Mouse (Mus musculus) kidney, postnatal 0 days (tissue): ENCODE measurements around the gene Abcc4. TPM values are rescaled to one million over a fixed set of nuclear protein-coding genes. Genes with fewer than 3 reads are reported as not detected.

Source experiments
- ATAC-seq: fragments of 200-750 bp; cut with Nextera tagmentation; replicated peaks from 2 replicates; pipeline ENCODE4 v1.8.0; 2017; ENCODE audit warnings: low read depth, moderate number of reproducible peaks, moderate TSS enrichment, moderate library complexity; ENCODE audit not compliant: low FRiP score
- DNase-seq: peaks from one replicate; pipeline ENCODE4 v3.0.0-alpha.2; 2016; ENCODE audit warnings: low spot score
- H3K27ac ChIP-seq: fragments of 300-500 bp; sonication (generic); 2 replicates; pipeline ENCODE4 v1.5.1; 2014; ENCODE audit warnings: mild to moderate bottlenecking
- H3K27me3 ChIP-seq: fragments of 300-500 bp; sonication (generic); 2 replicates; pipeline ENCODE4 v1.6.1; 2014; ENCODE audit warnings: low read length, mixed read lengths; ENCODE audit not compliant: insufficient read depth
- H3K36me3 ChIP-seq: fragments of 300-500 bp; sonication (generic); 2 replicates; pipeline ENCODE4 v1.6.1; 2014; ENCODE audit warnings: low read length, mixed read lengths; ENCODE audit not compliant: insufficient read depth
- H3K4me1 ChIP-seq: fragments of 300-500 bp; sonication (generic); replicated peaks from 2 replicates; pipeline ENCODE4 v1.6.1; 2014; ENCODE audit warnings: antibody characterized with exemption, low read length, mixed read lengths; ENCODE audit not compliant: insufficient read depth
- H3K4me2 ChIP-seq: fragments of 300-500 bp; sonication (generic); 2 replicates; pipeline ENCODE4 v1.6.1; 2014; ENCODE audit warnings: mild to moderate bottlenecking, low read length, moderate library complexity, mixed read lengths
- H3K4me3 ChIP-seq: fragments of 300-500 bp; sonication (generic); replicated peaks from 2 replicates; pipeline ENCODE4 v1.5.1; 2014; ENCODE audit warnings: low read depth, low read length
- H3K9ac ChIP-seq: fragments of 300-500 bp; sonication (generic); 2 replicates; pipeline ENCODE4 v1.6.1; 2014; ENCODE audit warnings: low read depth, low read length
- H3K9me3 ChIP-seq: fragments of 300-500 bp; sonication (generic); replicated peaks from 2 replicates; pipeline ENCODE4 v1.6.1; 2016; ENCODE audit warnings: low read length, inconsistent platforms, mixed read lengths
- CTCF ChIP-seq: IDR thresholded peaks from 2 replicates; pipeline ENCODE4 v1.5.1; 2016; ENCODE audit warnings: antibody characterized with exemption, low read depth, mild to moderate bottlenecking, moderate library complexity
- WGBS: fragments of 180-500 bp; shearing (Covaris S2); extraction: QIAGEN DNeasy Blood & Tissue Kit; methylation state at CpG from one replicate; pipeline ENCODE4 v1.1.7; 2014; 5-methylcytosine and 5-hydroxymethylcytosine counted together
- polyA plus RNA-seq: library from polyadenylated mRNA; unstranded; fragments of >200 nt; fragmentation: Nextera tagmentation; extraction: Ambion mirVana; gene quantifications from 2 replicates; pipeline ENCODE4 v1.2.1, GENCODE M21; 2015

Gene Abcc4
- polyA plus RNA-seq, 1 experiment from 2014 or later, result 6.9 TPM

DNA sequence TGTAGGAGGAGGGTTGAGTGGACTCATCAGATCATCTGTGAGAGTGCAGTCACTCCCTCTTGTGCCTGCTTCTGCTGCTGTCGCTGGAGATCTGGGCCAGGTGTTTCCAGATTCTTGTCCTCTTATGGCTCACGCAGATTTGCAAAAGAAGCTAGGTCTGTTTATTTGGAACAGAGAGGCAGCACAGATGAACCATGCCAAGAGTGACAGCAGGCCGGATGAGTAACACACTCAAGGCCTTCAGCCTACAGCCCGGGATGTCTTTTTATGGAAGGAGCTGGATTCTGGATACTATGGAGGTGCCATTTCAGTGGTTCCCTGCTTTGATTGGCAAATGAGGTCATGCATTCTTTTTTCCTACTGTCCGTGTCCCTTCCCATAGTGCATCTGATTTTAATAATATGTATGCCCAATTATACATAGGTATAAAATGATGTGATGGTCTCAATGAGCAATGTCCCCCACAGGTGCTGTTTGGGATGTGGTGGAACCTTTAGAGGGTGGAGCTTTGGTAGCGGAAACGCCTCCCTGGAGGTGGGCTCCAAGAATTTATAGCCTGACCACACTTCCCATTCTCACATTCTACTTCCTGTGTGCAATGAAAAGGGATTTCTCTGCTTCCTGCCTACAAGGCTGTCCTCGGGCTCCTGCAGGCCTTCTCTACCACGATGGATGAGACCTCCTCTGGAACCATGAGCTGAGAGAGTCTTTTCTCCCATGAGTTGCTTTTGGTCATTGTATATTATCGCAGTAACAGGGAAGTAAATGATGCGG, 18.1 kb upstream of the Abcc4 start:
- 83% methylated on average over 11 of the region's 11 CpGs for WGBS

DNA sequence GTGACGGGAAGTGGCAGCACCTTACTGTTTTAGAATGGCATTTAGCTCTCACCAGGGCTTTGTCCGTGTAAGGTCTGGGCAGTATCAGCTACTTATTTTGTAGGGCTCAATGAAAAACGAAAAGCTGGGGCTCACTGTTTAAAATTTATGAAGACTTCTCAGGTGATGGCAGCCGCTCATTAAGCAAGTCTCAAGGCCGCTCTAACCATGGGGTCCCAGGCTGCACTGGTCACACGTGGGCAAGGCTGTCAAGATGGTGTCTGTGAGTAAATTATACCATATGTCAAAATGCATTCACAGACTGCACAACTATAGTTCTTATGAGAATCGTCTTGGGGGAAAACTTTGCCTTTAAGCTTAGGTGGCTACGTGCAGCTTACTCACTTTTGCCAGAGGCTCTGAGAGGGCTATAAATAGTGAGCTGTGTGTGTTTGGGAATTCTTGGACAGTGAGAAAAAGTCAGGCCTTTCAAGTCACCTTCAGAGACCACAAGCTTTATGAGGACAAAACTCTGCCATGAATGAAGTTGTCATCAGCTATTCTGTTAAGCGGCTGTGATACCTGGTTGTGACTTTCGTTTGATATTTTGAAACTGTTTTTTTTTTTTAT, 13.7 kb upstream of the Abcc4 start:
- DNase-seq (no peak), ATAC-seq (no peak)
- Histone ChIP-seq H3K4me2 (no peak overlapping the region), H3K9me3 (no peaks in the 10 kb centered on the region), H3K4me1 (no peaks in the 10 kb centered on the region), H3K27me3 (no peaks in the 10 kb centered on the region), H3K27ac (no peak overlapping the region), H3K9ac (no peak overlapping the region), H3K4me3 (no peak overlapping the region), H3K36me3 (no peaks in the 10 kb centered on the region)
- 43% methylated on average over 10 of the region's 10 CpGs for WGBS
- TF ChIP-seq CTCF, result no peak

More for the DNA sequence above, 18.1 kb upstream of the Abcc4 start:
- Histone ChIP-seq H3K27me3 (no peaks in the 10 kb centered on the region), H3K27ac (no peak overlapping the region), H3K4me3 (no peak overlapping the region), H3K4me2 (no peak overlapping the region), H3K36me3 (no peaks in the 10 kb centered on the region), H3K4me1 (no peaks in the 10 kb centered on the region), H3K9me3 (no peaks in the 10 kb centered on the region), H3K9ac (no peak overlapping the region)
- DNase-seq (no peak), ATAC-seq (no peak)
- no peak for TF ChIP-seq CTCF

DNA sequence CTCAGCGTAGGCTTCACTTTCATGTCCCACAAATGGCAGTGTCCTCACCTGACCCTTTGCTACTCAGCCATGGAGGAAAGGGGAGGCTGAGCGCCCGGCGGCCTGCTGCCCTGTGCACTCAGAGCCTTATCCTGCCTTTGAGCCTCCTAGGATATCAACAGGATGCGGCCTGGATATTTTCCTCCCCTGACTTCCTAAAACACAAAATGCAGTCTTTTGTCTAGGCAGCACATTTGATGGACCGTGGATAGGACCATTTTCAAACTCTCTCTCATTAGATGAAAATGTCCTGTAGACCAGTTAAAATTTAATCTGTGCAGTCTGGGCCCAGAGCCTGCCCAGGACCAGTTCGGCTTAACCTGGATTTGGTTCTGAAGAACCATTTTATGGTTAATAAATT, 12.6 kb upstream of the Abcc4 start:
- H3K9me3 ChIP-seq, result no peaks in the 10 kb centered on the region
- ATAC-seq (0 out of 2 replicates have a peak, but pooled peaks have one; percentile 5), DNase-seq (no peak)
- H3K4me3 ChIP-seq, result no peak overlapping the region
- no peaks in the 10 kb centered on the region for H3K36me3 ChIP-seq
- H3K4me1 ChIP-seq, result peaks cover 4% of the 10 kb centered on the region; the same call in 1 of the 2 replicates
- H3K27ac ChIP-seq, result no peak overlapping the region
- H3K9ac ChIP-seq, result no peak overlapping the region
- H3K27me3 ChIP-seq, result no peaks in the 10 kb centered on the region
- H3K4me2 ChIP-seq, result no peak overlapping the region
- no peak for TF ChIP-seq CTCF
- WGBS, result 37% methylated on average over 7 of the region's 7 CpGs

DNA sequence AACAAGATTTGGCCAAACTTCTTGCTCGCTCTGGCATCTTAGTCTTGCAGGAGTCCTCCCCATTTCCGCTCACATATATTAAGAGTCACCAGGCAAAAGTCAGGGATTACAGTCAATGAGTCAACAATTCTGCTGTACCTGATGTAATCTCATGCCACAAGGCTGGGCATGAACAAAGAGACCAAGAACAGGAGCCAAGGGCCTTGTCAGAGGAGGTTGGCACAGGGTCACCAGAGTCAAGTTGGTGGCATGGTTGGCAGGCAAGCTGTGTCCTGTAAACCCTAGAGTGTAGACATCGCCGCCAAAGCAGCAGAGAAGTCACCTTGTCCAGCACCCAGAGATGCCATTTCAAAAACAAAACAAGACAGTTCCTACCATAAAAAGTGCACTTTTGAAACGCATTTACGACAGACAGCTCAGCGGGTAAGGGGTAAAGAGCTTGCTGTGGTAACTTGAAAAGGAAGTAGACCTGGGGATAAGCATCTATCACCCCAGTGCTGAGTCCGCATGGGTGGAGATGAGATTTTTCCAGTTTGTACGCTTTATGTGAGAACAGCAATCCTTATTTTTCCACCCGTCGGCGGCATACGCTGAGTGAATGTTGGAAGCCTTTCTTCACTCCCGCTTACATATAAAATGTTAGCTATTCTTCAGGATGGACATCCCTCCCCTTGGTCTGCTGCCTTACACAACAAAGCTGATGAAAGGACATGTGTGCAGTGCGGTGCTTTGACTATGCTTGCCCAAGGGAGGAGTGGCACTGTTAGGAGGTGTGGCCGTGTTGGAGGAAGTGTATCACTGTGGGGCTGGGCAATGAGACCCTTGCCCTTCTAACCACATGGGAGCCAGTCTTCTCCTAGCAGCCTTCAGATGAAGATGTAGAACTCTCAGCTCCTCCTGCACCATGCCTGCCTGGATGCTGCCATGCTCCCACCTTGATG, 10.6 kb upstream of the Abcc4 start:
- Histone ChIP-seq H3K9ac (no peak overlapping the region), H3K36me3 (no peaks in the 10 kb centered on the region), H3K4me3 (no peak overlapping the region), H3K4me2 (no peak overlapping the region), H3K9me3 (no peaks in the 10 kb centered on the region), H3K4me1 (peaks cover 4% of the 10 kb centered on the region; the same call in 1 of the 2 replicates), H3K27me3 (no peaks in the 10 kb centered on the region), H3K27ac (no peak overlapping the region)
- 85% methylated on average over 16 of the region's 16 CpGs for WGBS
- DNase-seq (no peak), ATAC-seq (no peak)
- no peak for TF ChIP-seq CTCF

DNA sequence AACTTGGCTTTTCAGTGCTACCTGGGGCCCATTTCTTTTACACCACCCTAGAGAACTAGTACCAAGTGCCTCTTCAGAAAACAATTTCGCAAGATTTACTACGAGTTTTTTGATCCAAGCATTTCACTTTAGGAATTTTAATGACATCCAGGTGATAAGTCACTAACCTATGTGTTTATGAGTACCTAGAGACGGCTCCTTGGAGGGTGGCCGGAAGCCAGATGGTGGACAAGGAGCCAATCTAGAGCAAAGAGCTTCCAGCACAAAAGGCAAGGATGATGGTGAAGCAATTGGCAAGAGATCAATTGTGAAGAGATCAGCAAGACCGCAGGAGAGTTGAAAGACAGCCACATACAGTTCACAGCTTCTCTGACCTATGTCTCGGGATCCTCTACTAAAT, 8.7 kb upstream of the Abcc4 start:
- DNase-seq, result no peak
- Histone ChIP-seq H3K36me3 (no peaks in the 10 kb centered on the region), H3K4me3 (no peak overlapping the region), H3K27ac (no peak overlapping the region), H3K9me3 (no peaks in the 10 kb centered on the region), H3K4me2 (no peak overlapping the region), H3K27me3 (no peaks in the 10 kb centered on the region), H3K9ac (no peak overlapping the region), H3K4me1 (peaks cover 4% of the 10 kb centered on the region; the same call in 1 of the 2 replicates)
- no peak for ATAC-seq
- 74% methylated on average over 6 of the region's 6 CpGs for WGBS
- TF ChIP-seq CTCF, result no peak

DNA sequence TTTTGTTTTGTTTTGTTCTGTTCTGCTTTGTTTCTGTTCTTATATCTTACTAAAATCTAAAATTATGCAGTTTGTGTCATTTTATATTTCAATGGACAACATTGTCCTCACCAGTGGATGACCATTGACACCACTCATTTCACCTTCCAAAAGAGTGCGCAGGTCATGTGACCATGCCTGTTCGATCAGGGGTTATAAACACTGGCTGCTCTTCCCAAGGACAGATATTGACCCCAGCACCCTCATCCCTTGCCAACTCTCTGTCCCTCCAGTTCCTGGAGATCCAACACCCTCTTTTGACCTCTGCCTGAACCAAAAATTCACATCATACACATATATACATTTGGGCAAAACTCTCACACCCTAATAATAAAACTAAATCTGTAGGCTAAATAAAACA, 8.3 kb upstream of the Abcc4 start:
- WGBS, result 83% methylated on average over 2 of the region's 2 CpGs
- Histone ChIP-seq H3K9ac (no peak overlapping the region), H3K4me2 (no peak overlapping the region), H3K9me3 (no peaks in the 10 kb centered on the region), H3K27me3 (no peaks in the 10 kb centered on the region), H3K27ac (no peak overlapping the region), H3K4me3 (no peak overlapping the region), H3K36me3 (no peaks in the 10 kb centered on the region), H3K4me1 (peaks cover 4% of the 10 kb centered on the region; the same call in 1 of the 2 replicates)
- ATAC-seq, result no peak
- no peak for TF ChIP-seq CTCF
- DNase-seq, result no peak
